Mouse (Mus musculus): ENCODE data around the gene Csn2. TPM values are rescaled to one million over a fixed set of nuclear protein-coding genes. Genes with fewer than 3 reads are reported as not detected.

The Csn2 gene
- polyA plus RNA-seq (2012; rRNA removed), result not detected in 2 replicates

DNA sequence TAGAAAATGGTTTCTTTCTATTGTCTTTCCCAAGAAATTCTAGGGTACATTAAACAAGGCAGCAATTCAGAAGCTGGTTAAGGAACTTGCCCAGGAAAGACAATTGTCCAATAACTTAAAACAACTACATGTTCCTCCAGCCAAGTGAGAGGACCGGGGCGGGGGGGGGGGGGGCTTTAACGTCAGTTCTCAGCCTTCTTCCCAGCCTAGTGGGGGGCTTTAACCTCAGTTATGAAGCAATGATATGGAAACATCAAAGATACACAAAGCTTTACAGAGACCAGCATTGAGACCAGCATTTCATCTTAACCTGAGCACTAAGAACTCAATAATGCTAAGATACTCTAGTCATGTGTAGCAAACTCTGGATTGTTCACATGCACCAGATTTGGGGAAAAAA lies at the start of gene Csn2:
TSS of gene Csn2 (minus strand) at position 101 of the 400 bp plus-strand sequence.

GRCm38 (mm10) chr5:87665908-87666307 lies 33.5 kb downstream of the Csn2 start, which contains the start of gene Csn1s1:
Csn1s1 (plus strand) TSS chr5:87666208.

Other genes starting within 250 kb of the Csn2 start
- gene Ugt2a2, start 217.4 kb downstream of the Csn2 start, polyA plus RNA-seq (2012; rRNA removed), result not detected in 2 replicates
- gene Gm43638, start 212.8 kb downstream of the Csn2 start, polyA plus RNA-seq (2012; rRNA removed), result not detected in 2 replicates
- gene Ugt2a1, start 208.8 kb downstream of the Csn2 start, polyA plus RNA-seq (2012; rRNA removed), result not detected in 2 replicates
- gene Sult1b1, start 161.4 kb downstream of the Csn2 start, polyA plus RNA-seq (2012; rRNA removed), result not detected in 2 replicates
- gene Sult1d1, start 130.6 kb downstream of the Csn2 start, polyA plus RNA-seq (2012; rRNA removed), result 0.07 TPM in 1 of 2 replicates, not detected in the other
- not detected in 2 replicates for gene Sult1e1, start 108.0 kb downstream of the Csn2 start, polyA plus RNA-seq (2012; rRNA removed)
- gene Csn1s1, start 33.4 kb downstream of the Csn2 start, polyA plus RNA-seq (2012; rRNA removed), result not detected in 2 replicates
- not detected in 2 replicates for gene Csn1s2a, start 74.9 kb upstream of the Csn2 start, polyA plus RNA-seq (2012; rRNA removed)
- gene Csn1s2b, start 108.5 kb upstream of the Csn2 start, polyA plus RNA-seq (2012; rRNA removed), result not detected in 2 replicates
- gene Prr27, start 126.1 kb upstream of the Csn2 start, polyA plus RNA-seq (2012; rRNA removed), result not detected in 2 replicates
- gene Odam, start 185.4 kb upstream of the Csn2 start, polyA plus RNA-seq (2012; rRNA removed), result not detected in 2 replicates
- gene Csn3, start 225.9 kb upstream of the Csn2 start, polyA plus RNA-seq (2012; rRNA removed), result not detected in 2 replicates

Data from ovary, adult 2 months (tissue).